Mouse (Mus musculus) urinary bladder, adult 2 months (tissue): ENCODE results near the gene Olfml3. TPM values are rescaled to one million over a fixed set of nuclear protein-coding genes. Genes with fewer than 3 reads are reported as not detected.

Source experiments
- DNase-seq: peaks from one replicate; pipeline ENCODE4 v3.0.0; 2022; ENCODE audit warnings: low spot score
- polyA plus RNA-seq: library from polyadenylated mRNA; depleted of rRNA; stranded (reverse); fragments of >200 nt; gene quantifications from 2 replicates; pipeline ENCODE4 v1.2.3, GENCODE M21; 2012

The Olfml3 gene
- polyA plus RNA-seq, 1 experiment = 23.7 TPM

GRCm38 (mm10) chr3:103740342-103740741 is 2.5 kb upstream of the Olfml3 start:
- DNase-seq = no peak

- no peak for DNase-seq
These were observed 1.5 kb upstream of the Olfml3 start, which contains the start of gene Gm10964 for GRCm38 (mm10) chr3:103739329-103739728. Gene Gm10964, plus strand, starts transcription at chr3:103739366.

DNA sequence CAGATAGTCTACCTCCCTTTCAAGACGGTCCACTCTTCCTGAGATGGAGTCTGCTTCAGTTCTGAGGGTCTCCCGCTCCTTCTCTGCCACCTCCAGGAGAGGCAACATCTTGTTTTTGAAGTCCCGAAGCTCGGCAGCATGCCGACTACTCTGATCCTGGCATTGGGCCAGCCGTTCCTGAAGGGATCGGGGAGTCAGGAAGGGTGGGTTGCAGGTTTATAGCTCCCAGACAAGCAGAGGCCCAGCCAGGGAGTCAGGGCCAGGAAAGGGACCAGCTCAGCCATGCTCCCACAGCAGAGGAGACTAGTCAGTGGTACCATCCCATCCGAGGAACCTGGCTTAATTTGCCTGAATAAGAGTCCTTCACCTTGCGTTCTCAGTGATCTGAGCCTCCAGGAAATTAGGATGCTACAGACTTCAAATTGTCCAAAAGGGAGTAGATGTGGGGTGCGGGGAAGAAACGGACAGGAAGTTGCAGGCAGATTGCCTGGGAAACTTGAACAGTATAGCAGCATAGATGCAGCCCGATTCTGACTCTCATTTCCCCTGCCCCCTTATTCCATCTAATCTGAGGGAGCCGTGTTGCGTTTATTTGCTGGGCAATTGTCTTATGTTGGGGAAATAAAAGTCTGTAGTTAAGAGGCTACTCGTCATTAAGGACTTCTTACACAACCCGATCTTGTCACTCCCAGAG is 593 bp downstream of the Olfml3 start:
- no peak for DNase-seq

DNA sequence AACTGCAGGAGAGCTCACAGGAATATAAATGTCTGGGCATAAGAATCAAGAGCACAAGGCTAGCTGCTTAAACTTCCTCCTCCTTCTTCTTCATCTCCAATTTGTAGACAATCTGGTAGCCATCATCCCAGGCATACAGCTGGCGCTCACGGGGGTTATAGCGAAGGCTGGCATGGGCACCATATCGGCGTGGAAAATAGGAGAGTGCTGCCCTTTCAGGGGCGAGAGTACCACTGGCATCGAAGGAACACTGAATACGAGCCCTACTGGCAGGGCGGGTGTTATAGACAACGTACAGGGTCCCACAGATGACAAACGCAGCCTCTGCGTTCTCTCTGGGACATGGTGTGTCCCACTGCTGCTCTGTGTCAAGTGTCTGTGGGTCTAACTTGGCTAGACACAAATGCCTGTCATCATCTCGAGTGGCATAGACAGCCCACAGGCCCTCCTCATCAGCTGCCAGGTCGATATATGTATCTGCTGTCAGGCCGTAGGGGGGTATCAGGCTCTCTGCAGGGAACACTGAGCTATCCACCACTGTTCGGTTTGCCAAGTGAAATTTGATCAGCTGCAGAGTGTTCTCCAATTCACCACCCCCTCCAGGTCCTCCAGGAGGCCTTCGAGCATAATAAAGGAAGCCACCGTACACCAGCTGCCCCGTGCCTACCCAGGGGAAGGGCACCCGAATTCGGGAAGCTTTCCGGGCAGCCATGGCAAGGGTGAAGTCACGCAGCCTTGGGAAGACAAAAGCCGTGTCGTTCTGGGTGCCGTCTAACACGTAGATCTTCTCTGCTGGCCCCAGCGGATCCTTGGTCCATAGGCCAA is 1.8 kb downstream of the Olfml3 start:
- no peak for DNase-seq

- no peak for DNase-seq
These were observed 2.9 kb downstream of the Olfml3 start for GRCm38 (mm10) chr3:103734696-103735519.

GRCm38 (mm10) chr3:103733799-103734695 is 3.8 kb downstream of the Olfml3 start:
- DNase-seq = no peak

GRCm38 (mm10) chr3:103733176-103733575 is 4.6 kb downstream of the Olfml3 start:
- no peak for DNase-seq

DNA sequence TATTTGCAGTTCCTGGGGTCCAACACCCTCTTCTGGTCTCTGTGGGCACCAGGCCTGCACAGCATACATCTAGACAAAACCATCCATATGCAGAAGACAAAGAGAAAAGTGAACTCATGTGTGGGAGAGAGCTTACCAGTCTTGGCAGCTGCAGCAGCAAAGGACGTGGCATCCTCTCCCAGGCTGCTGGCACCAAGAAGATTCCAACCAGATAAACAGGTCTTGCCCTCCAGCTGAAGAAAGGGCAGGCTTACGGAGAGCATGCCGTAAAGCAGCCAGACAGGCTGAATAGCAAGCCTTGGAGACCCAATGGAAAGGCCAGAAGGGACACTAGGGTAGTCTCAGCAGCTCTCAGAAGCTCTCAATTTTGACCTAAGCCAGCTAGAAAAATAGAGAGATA is 5.7 kb downstream of the Olfml3 start:
- DNase-seq = no peak

GRCm38 (mm10) chr3:103729850-103730249 is 8.0 kb downstream of the Olfml3 start:
- DNase-seq = no peak

- DNase-seq = no peak
These were observed 9.9 kb downstream of the Olfml3 start for GRCm38 (mm10) chr3:103727813-103728326.

DNA sequence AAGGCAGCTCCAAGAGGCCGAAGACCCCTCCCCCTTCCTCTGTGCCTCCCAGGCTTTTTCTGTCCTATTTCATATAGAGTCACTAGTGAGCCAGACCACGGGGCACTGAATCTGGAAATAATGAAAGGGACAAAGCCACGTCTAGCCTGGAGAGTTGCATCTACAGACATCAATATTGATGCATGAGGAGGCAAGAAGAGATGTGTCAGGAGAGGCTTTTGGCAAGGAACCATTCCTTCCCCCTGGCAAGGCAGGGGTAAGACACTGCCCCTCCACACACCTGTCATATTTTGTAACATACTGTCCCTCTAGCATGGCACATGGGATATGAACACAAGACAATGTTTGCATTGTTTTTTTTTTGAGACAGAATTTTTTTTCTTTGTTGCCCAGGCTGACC is 11.2 kb downstream of the Olfml3 start:
- DNase-seq = no peak

DNA sequence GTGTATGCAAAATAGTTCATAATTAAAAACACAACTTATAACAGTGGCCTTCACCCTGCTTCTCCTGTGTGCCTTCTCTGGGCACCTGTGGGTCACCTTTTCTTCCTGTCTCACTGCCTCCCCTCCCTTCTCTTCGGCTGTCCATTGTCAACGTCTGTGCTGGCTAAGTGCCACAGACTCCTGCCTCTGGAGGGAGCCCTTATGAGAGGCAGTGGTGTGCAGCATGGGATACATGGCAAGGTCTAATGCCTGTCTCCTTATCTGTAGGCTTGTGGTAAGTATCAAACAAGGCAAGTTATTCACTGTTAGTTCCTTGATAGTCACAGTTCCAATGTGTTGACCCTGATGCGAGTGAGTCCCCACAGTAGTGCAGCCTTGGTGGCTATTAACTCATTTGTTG is 13.7 kb downstream of the Olfml3 start:
- DNase-seq = no peak

- no peak for DNase-seq
These were observed 19.1 kb downstream of the Olfml3 start for GRCm38 (mm10) chr3:103718728-103719127.

DNA sequence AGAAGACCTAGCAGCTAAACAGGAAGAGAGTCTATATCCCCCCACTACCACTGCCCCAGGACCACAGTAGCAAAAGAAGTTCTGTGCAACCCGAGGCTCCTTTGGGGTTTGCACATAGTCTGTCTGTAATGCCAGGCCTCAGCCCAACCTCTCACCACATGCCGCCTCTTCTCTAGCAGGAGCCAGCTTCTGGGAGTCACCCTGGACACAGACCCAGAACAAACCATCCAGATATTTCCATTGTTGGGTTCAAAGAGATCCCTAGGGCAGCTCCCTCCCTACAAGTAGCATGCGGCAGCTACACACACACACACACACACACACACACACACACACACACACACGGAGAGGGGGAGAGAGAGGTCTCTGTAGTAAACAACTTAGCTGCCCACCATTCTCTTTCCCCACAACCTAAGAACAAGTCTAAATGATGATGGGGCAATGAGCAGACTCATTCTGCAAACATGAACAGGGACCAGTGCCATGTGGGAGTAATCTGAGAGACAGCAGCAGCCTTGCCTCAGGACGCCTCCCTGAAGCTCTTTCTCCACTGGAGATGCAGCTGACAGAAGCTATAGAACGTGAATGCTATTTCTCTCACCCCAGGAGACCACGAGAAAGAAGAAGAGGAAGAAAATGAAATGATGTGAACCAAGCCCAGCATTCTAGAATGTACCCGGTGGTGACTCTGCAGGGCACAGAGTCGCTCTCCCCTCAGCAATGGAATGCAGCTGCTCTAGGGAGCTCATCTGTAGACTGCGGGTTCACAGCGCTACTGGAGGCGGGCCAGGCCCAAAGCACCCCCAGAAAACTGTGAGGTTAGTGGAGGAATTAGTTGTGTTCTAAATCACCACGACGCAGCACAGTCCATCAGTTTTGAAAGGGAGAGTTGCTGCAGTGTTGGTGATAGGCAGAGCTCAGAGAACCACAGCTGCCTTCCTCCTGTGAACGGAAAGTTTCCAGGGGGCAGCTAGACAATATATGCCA is 20.7 kb downstream of the Olfml3 start:
- no peak for DNase-seq

DNA sequence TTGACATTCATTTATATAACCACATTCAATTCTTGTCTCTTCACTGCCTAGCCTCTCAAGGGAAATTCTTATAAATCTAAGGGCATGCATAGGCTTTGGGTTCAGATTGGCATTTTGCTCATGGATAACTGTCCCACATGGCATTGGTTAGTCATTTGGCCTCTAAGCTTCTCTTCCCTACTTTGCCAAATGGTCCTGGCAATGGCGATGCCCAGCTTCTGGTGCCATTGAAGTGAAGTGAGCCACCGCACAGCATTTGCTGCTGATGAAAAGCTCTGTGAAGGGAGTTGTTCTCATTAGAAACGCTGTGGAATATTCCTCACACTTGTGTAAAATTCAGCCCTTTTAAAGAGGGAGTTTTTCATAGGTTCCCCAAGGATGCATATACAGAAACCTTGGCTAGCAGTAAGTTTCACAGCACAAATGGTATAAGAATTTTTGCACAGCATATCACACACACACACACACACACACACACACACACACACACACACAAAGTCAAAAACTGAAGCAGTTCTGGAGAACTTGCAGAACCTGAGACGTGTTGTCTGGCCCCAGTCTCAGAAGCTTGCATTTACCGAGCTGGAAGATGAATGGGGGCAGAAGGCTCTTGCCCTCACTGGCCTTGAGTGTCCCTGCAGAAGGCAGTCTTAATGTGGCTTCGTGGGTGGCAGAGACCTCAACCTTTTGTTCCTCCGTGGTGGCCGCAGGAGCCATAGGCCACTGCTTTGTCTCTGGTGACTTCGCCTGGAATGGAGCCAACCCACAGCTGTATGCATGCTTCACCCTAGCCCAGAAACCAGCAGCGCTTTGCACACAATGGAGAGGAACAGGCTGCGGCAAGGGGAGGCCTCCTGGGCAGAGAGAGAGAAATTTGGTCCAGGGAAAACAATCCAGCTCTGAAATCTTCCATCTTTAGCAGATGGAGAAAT is 21.8 kb downstream of the Olfml3 start:
- DNase-seq = no peak

GRCm38 (mm10) chr3:103714942-103715341 is 22.9 kb downstream of the Olfml3 start:
- DNase-seq = no peak

GRCm38 (mm10) chr3:103714236-103714875 is 23.4 kb downstream of the Olfml3 start:
- DNase-seq = no peak

DNA sequence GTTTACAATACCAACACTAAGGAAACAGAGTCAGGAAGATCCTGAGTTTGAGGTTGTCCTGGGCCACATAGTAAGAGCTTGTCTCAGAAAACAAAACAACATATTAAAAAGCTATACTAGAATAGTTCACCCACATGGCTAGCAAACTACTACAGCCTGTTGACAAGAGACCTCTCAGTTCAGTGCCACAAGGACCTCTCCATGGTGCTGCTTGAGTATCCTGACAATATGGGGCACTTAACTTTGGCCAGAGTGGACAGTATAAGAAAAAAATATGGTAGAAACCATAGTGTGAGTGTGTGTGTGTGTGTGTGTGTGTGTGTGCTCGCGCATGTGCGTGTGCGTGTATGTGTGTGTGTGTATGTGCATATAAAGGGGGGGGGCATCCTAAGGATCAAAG is 25.6 kb downstream of the Olfml3 start:
- no peak for DNase-seq
